Mouse (Mus musculus) liver, adult 2 months (tissue): ENCODE measurements around the gene Ascc2.

Experiments used
- CTCF ChIP-seq: fragments of 200-500 bp; IDR thresholded peaks from 2 replicates; pipeline ENCODE4 v1.5.1; 2011; ENCODE audit warnings: low read depth, low read length, control low read depth
- POLR2A ChIP-seq: fragments of 200-500 bp; IDR thresholded peaks from 2 replicates; pipeline ENCODE4 v1.6.1; 2011; ENCODE audit warnings: low read length, control low read depth; ENCODE audit not compliant: insufficient read depth; ENCODE audit errors: extremely low read depth

- TF ChIP-seq POLR2A: no peak
- TF ChIP-seq CTCF: no peak
Observed at GRCm38 (mm10) chr11:4662496-4662878, 24.9 kb downstream of the Ascc2 start.
